In the genomic region with DNA sequence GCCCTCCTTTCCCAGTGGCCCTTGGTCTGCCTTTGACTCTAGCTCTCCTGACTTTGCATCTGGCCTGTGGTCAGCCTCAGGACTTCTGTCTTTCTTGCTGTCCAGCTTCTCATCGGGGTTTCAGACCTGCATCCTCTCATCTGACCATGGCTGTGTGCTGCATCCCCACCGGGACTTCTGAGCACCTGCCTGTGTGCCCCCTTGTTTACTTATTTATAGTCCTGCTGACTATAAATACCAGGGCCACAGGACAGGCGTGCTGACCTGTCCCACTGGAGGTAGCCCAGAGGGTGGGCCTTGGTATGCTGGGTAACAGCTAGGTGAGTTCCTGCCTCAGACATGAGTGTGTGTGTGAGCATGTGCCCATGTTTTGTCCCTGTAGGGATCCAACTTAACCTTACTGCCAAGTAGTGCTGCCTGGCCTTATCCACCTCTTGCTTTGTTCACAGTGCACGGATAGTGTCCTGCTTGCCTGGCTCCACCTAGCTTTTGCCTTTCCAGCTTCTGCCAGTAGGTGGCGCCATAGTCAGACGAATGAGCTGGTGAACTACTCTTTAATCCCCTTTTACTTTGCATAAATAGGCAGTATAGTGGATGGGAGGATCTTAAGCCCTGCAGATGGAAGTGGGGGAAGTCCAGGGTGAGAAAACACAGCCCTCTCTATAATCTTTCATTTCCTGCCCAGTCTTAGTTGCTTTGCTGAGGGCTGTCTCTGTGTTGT, we compare ENCODE assay signal across 8 mouse cellular contexts. TPM values are rescaled to one million over a fixed set of nuclear protein-coding genes. Genes with fewer than 3 reads are reported as not detected.
DNase-seq lines count a peak whose midpoint lies in the region; ATAC-seq and TF ChIP-seq lines count a peak whose summit lies in the region.

No protein-coding gene starts in this region.

- no peaks in the 10 kb centered on the region for H3K9me3 ChIP-seq in embryonic facial prominence, embryonic 10.5 days
- no peaks in the 10 kb centered on the region for H3K9me3 ChIP-seq in limb, embryonic 10.5 days (replicated peaks)
- no peaks in the 10 kb centered on the region for H3K9me3 ChIP-seq in midbrain, embryonic 15.5 days

- DNase-seq in 3T3-L1 (ENCODE audit: low read depth, low spot score), result peak; percentile 90
- peak; percentile 93 for DNase-seq in adrenal gland, postnatal 14 days
- peak; percentile 90 for DNase-seq in embryonic facial prominence, embryonic 10.5 days (ENCODE audit: low spot score)
- peak; percentile 87 to 99 for DNase-seq in heart, adult 18-20 months
- DNase-seq in kidney, adult 2 months, result peak; percentile 87
- peak; percentile 96 for DNase-seq in limb, embryonic 10.5 days (ENCODE audit: low spot score)
- DNase-seq in spleen, adult 18-20 months, result peak; percentile 63 to 90

- 34% methylated on average over 6 of the region's 6 CpGs for WGBS in embryonic facial prominence, embryonic 10.5 days
- WGBS in kidney, adult 2 months, result 35% methylated on average over 6 of the region's 6 CpGs
- 33% methylated on average over 6 of the region's 6 CpGs for WGBS in limb, embryonic 10.5 days
- 37% methylated on average over 6 of the region's 6 CpGs for WGBS in midbrain, embryonic 15.5 days

- H3K4me1 ChIP-seq in embryonic facial prominence, embryonic 10.5 days, result peaks cover 23% of the 10 kb centered on the region
- peaks cover 9% of the 10 kb centered on the region for H3K4me1 ChIP-seq in kidney, adult 2 months (ENCODE audit: control insufficient read depth, insufficient read depth, low read length)
- H3K4me1 ChIP-seq in limb, embryonic 10.5 days, result peaks cover 10% of the 10 kb centered on the region
- peaks cover 12% of the 10 kb centered on the region for H3K4me1 ChIP-seq in midbrain, embryonic 15.5 days

- peak; percentile 76 for ATAC-seq in midbrain, embryonic 15.5 days (replicated peaks)

- H3K4me2 ChIP-seq in midbrain, embryonic 15.5 days, result no peak overlapping the region

- no peak overlapping the region for H3K9ac ChIP-seq in midbrain, embryonic 15.5 days

- no peak overlapping the region for H3K4me3 ChIP-seq in embryonic facial prominence, embryonic 10.5 days
- no peak overlapping the region for H3K4me3 ChIP-seq in kidney, adult 2 months (ENCODE audit: insufficient read depth, low read depth, low read length)
- H3K4me3 ChIP-seq in limb, embryonic 10.5 days, result no peak overlapping the region
- no peak overlapping the region for H3K4me3 ChIP-seq in midbrain, embryonic 15.5 days

- peaks cover 32% of the 10 kb centered on the region for H3K27me3 ChIP-seq in embryonic facial prominence, embryonic 10.5 days (replicated peaks; ENCODE audit: low read depth, poor library complexity, severe bottlenecking)
- H3K27me3 ChIP-seq in kidney, adult 2 months (replicated peaks; ENCODE audit: control insufficient read depth, insufficient read depth, low read length), result no peaks in the 10 kb centered on the region
- 0 out of 2 replicates have a peak, but pooled peaks cover 4% of the 10 kb centered on the region for H3K27me3 ChIP-seq in limb, embryonic 10.5 days (ENCODE audit: low read depth, poor library complexity, severe bottlenecking)
- H3K27me3 ChIP-seq in midbrain, embryonic 15.5 days (replicated peaks), result peaks cover 26% of the 10 kb centered on the region

- no peak for TF ChIP-seq POLR2A in kidney, adult 2 months (IDR thresholded peaks at IDR 0.05; ENCODE audit: low read depth, low read length)

- TF ChIP-seq CTCF in kidney, adult 2 months (conservative IDR thresholded peaks at IDR 0.05; ENCODE audit: insufficient read depth, insufficient read length, low read depth, low read length), result peak; percentile 98

- no peak overlapping the region for H3K27ac ChIP-seq in embryonic facial prominence, embryonic 10.5 days (replicated peaks)
- H3K27ac ChIP-seq in kidney, adult 2 months (ENCODE audit: insufficient read depth, low read depth, low read length), result no peak overlapping the region
- no peak overlapping the region for H3K27ac ChIP-seq in limb, embryonic 10.5 days
- peak overlapping the region; percentile 25; the same call in 1 of the 2 replicates for H3K27ac ChIP-seq in midbrain, embryonic 15.5 days

- no peaks in the 10 kb centered on the region; the same call in 1 of the 2 replicates for H3K36me3 ChIP-seq in embryonic facial prominence, embryonic 10.5 days (replicated peaks)
- no peaks in the 10 kb centered on the region for H3K36me3 ChIP-seq in kidney, adult 2 months (ENCODE audit: control insufficient read depth, insufficient read depth, low read length)
- no peaks in the 10 kb centered on the region for H3K36me3 ChIP-seq in limb, embryonic 10.5 days
- H3K36me3 ChIP-seq in midbrain, embryonic 15.5 days (replicated peaks), result no peaks in the 10 kb centered on the region

RNA-seq across cellular contexts. Expression of gene Acot7, which starts 36.0 kb away (rescaled TPM):
- 32.2 and 34.2 TPM in 2 replicates for total RNA-seq in adrenal gland, postnatal 14 days (2021)
- polyA plus RNA-seq in embryonic facial prominence, embryonic 10.5 days (2016; fragmentation: Nextera tagmentation; extraction: Ambion mirVana), result 51.8 and 55.5 TPM in 2 replicates
- total RNA-seq in heart, adult 18-20 months (2021), result 10 to 100 TPM; 61.9 to 66.2 TPM
- polyA plus RNA-seq in kidney, adult 2 months (2012; rRNA removed), result 80.2 and 90.1 TPM in 2 replicates
- polyA plus RNA-seq in limb, embryonic 10.5 days (2016; fragmentation: Nextera tagmentation; extraction: Ambion mirVana), result 34.8 and 36.7 TPM in 2 replicates
- 409 and 418 TPM in 2 replicates for polyA plus RNA-seq in midbrain, embryonic 15.5 days (2015; fragmentation: Nextera tagmentation; extraction: Ambion mirVana)

RNA-seq across cellular contexts. Expression of gene Hes2, which starts 55.3 kb away (rescaled TPM):
- total RNA-seq in adrenal gland, postnatal 14 days (2021), result not detected in 2 replicates
- 0.11 and 1.0 TPM in 2 replicates for polyA plus RNA-seq in embryonic facial prominence, embryonic 10.5 days (2016; fragmentation: Nextera tagmentation; extraction: Ambion mirVana)
- total RNA-seq in heart, adult 18-20 months (2021), result not detected
- polyA plus RNA-seq in kidney, adult 2 months (2012; rRNA removed), result 0.81 and 1.0 TPM in 2 replicates
- not detected in 2 replicates for polyA plus RNA-seq in limb, embryonic 10.5 days (2016; fragmentation: Nextera tagmentation; extraction: Ambion mirVana)
- not detected in 2 replicates for polyA plus RNA-seq in midbrain, embryonic 15.5 days (2015; fragmentation: Nextera tagmentation; extraction: Ambion mirVana)
